ENCODE assay signal across 19 mouse cellular contexts in genomic region chr4:144903088-144903487, GRCm38 (mm10). TPM values are rescaled to one million over a fixed set of nuclear protein-coding genes. Genes with fewer than 3 reads are reported as not detected.
DNase-seq lines count a peak whose midpoint lies in the region; ATAC-seq and TF ChIP-seq lines count a peak whose summit lies in the region.
"Had no signal": no experiment of that assay in that cellular context is flagged by ENCODE, and none has a peak within 500 bp of the region (broad histone marks: within the 10 kb centered on the region; RNA-seq: fewer than 3 reads in every experiment).

No protein-coding gene starts in this region.

- no peaks in the 10 kb centered on the region for H3K27me3 ChIP-seq in kidney, embryonic 16.5 days (ENCODE audit: insufficient read depth, low read length)
- H3K27me3 ChIP-seq in liver, postnatal 0 days (ENCODE audit: insufficient read depth, low read length), result no peaks in the 10 kb centered on the region
- no peaks in the 10 kb centered on the region for H3K27me3 ChIP-seq in limb, embryonic 10.5 days (ENCODE audit: low read depth, poor library complexity, severe bottlenecking)
- H3K27me3 ChIP-seq: midbrain, embryonic 12.5 days; neural tube, embryonic 15.5 days had no signal

- WGBS in kidney, embryonic 16.5 days, result 79% methylated on average over 1 of the region's 1 CpGs
- WGBS in liver, postnatal 0 days (ENCODE audit: insufficient replicate concordance), result 60% methylated on average over 1 of the region's 1 CpGs
- WGBS in limb, embryonic 10.5 days, result 92% methylated on average over 1 of the region's 1 CpGs

- intact Hi-C loops in left cerebral cortex, postnatal 4 days (cut with DNase I), result no loop called here

- peaks cover 35% of the 10 kb centered on the region for H3K36me3 ChIP-seq in kidney, embryonic 16.5 days (ENCODE audit: insufficient read depth, low read length)
- peaks cover 10% of the 10 kb centered on the region; the same call in 1 of the 2 replicates for H3K36me3 ChIP-seq in liver, postnatal 0 days (replicated peaks; ENCODE audit: insufficient read depth, low read length)
- H3K36me3 ChIP-seq in limb, embryonic 10.5 days, result peaks cover 43% of the 10 kb centered on the region
- H3K36me3 ChIP-seq: midbrain, embryonic 12.5 days had no signal

- DNase-seq in heart, adult 11 months, result peak; percentile 85
- no peak for DNase-seq in heart, adult 9 months (ENCODE audit: low spot score in 2 of 2)
- no peak for DNase-seq in kidney, postnatal 36 days
- DNase-seq in liver, postnatal 0 days, result no peak
- no peak for DNase-seq in limb, embryonic 10.5 days (ENCODE audit: low spot score)
- DNase-seq in left cerebral cortex, postnatal 4 days, result no peak
- DNase-seq: adrenal gland, postnatal 25 days; cerebellum, postnatal 36 days; gastrocnemius, postnatal 14 days; lung, postnatal 14 days; retina, postnatal 1 day; thymus, postnatal 4 days had no signal

- no peak for TF ChIP-seq CTCF in liver, postnatal 0 days (IDR thresholded peaks at IDR 0.05; ENCODE audit: low read depth)

- H3K4me2 ChIP-seq in kidney, embryonic 16.5 days (replicated peaks; ENCODE audit: low read depth, low read length), result no peak overlapping the region
- no peak overlapping the region for H3K4me2 ChIP-seq in liver, postnatal 0 days (ENCODE audit: low read depth, low read length)
- H3K4me2 ChIP-seq: heart, embryonic 12.5 days; hindbrain, embryonic 14.5 days; midbrain, embryonic 12.5 days; neural tube, embryonic 15.5 days had no signal

- H3K9me3 ChIP-seq in kidney, embryonic 16.5 days (ENCODE audit: low read length), result no peaks in the 10 kb centered on the region
- H3K9me3 ChIP-seq in liver, postnatal 0 days (ENCODE audit: low read length), result no peaks in the 10 kb centered on the region
- no peaks in the 10 kb centered on the region for H3K9me3 ChIP-seq in limb, embryonic 10.5 days (replicated peaks)
- H3K9me3 ChIP-seq: midbrain, embryonic 12.5 days; neural tube, embryonic 15.5 days had no signal

- TF ChIP-seq EP300 in liver, postnatal 0 days (IDR thresholded peaks at IDR 0.05; ENCODE audit: low read depth), result no peak

- peaks cover 69% of the 10 kb centered on the region for H3K4me1 ChIP-seq in kidney, embryonic 16.5 days (ENCODE audit: insufficient read depth, low read length)
- peaks cover 91% of the 10 kb centered on the region for H3K4me1 ChIP-seq in brown adipose tissue, adult 24 weeks (ENCODE audit: control insufficient read depth, insufficient read depth, insufficient read length, low read length)
- H3K4me1 ChIP-seq in liver, postnatal 0 days (ENCODE audit: insufficient read depth), result peaks cover 86% of the 10 kb centered on the region
- H3K4me1 ChIP-seq in limb, embryonic 10.5 days, result peaks cover 28% of the 10 kb centered on the region
- H3K4me1 ChIP-seq: midbrain, embryonic 12.5 days had no signal

- ATAC-seq in kidney, embryonic 16.5 days (ENCODE audit: low FRiP score, low TSS enrichment), result no peak
- no peak for ATAC-seq in liver, postnatal 0 days
- ATAC-seq: forebrain, embryonic 16.5 days had no signal

- H3K27ac ChIP-seq in kidney, embryonic 16.5 days (ENCODE audit: low read length), result peak overlapping the region; percentile 69
- H3K27ac ChIP-seq in brown adipose tissue, adult 24 weeks (replicated peaks; ENCODE audit: low read depth, low read length), result peak overlapping the region; percentile 95
- peak overlapping the region; percentile 78 for H3K27ac ChIP-seq in liver, postnatal 0 days (ENCODE audit: low read depth)
- H3K27ac ChIP-seq in limb, embryonic 10.5 days, result no peak overlapping the region
- H3K27ac ChIP-seq: hindbrain, embryonic 14.5 days; midbrain, embryonic 12.5 days; neural tube, embryonic 15.5 days had no signal

- H3K4me3 ChIP-seq in kidney, embryonic 16.5 days (ENCODE audit: low read length), result no peak overlapping the region
- no peak overlapping the region for H3K4me3 ChIP-seq in brown adipose tissue, adult 24 weeks (ENCODE audit: insufficient read depth, low read depth, low read length)
- no peak overlapping the region for H3K4me3 ChIP-seq in liver, postnatal 0 days (ENCODE audit: low read depth, low read length)
- no peak overlapping the region for H3K4me3 ChIP-seq in limb, embryonic 10.5 days
- H3K4me3 ChIP-seq: heart, embryonic 12.5 days; midbrain, embryonic 12.5 days; neural tube, embryonic 15.5 days had no signal

- H3K9ac ChIP-seq in kidney, embryonic 16.5 days (replicated peaks; ENCODE audit: low read length), result no peak overlapping the region
- no peak overlapping the region for H3K9ac ChIP-seq in liver, postnatal 0 days (replicated peaks)
- H3K9ac ChIP-seq: heart, embryonic 12.5 days; hindbrain, embryonic 14.5 days; midbrain, embryonic 12.5 days; neural tube, embryonic 15.5 days had no signal

RNA-seq across cellular contexts. Expression of gene Dhrs3, which starts 10.5 kb away (rescaled TPM):
- 210 and 217 TPM in 2 replicates for polyA plus RNA-seq in kidney, embryonic 16.5 days (2015; fragmentation: Nextera tagmentation; extraction: Ambion mirVana)
- polyA plus RNA-seq in brown adipose tissue, adult 24 weeks (2012; ENCODE audit: insufficient read depth, insufficient read length, missing spikeins), result 167 and 202 TPM in 2 replicates
- polyA plus RNA-seq in liver, postnatal 0 days (2015; fragmentation: Nextera tagmentation; extraction: Ambion mirVana), result 49.8 and 52.8 TPM in 2 replicates
- 29.5 and 49.8 TPM in 2 replicates for polyA plus RNA-seq in limb, embryonic 10.5 days (2016; fragmentation: Nextera tagmentation; extraction: Ambion mirVana)
- total RNA-seq in left cerebral cortex, postnatal 4 days (2021), result 10 to 100 TPM; 16.4 to 22.8 TPM
